Mouse (Mus musculus) midbrain, embryonic 11.5 days (tissue): ENCODE results near the gene Tph2. TPM values are rescaled to one million over a fixed set of nuclear protein-coding genes. Genes with fewer than 3 reads are reported as not detected.

ENCODE experiments used
- ATAC-seq: fragments of 200-750 bp; cut with Nextera tagmentation; 2 replicates; pipeline ENCODE4 v1.8.0; 2017; ENCODE audit warnings: moderate TSS enrichment, moderate library complexity; ENCODE audit not compliant: low FRiP score
- DNase-seq: peaks from one replicate; pipeline ENCODE4 v3.0.0; 2015; ENCODE audit warnings: low spot score; ENCODE audit errors: missing footprints
- H3K27ac ChIP-seq: fragments of 300-500 bp; sonication (generic); 2 replicates; pipeline ENCODE4 v1.5.1; 2014; ENCODE audit warnings: low read depth, low read length
- H3K27me3 ChIP-seq: fragments of 300-500 bp; sonication (generic); 2 replicates; pipeline ENCODE4 v1.6.1; 2014; ENCODE audit warnings: mild to moderate bottlenecking, low read length, moderate library complexity, mixed read lengths; ENCODE audit not compliant: control insufficient read depth, insufficient read depth
- H3K36me3 ChIP-seq: fragments of 300-500 bp; sonication (generic); 2 replicates; pipeline ENCODE4 v1.6.1; 2014; ENCODE audit warnings: mild to moderate bottlenecking, low read length, moderate library complexity, mixed read lengths; ENCODE audit not compliant: control insufficient read depth, insufficient read depth
- H3K4me1 ChIP-seq: fragments of 300-500 bp; sonication (generic); 2 replicates; pipeline ENCODE4 v1.6.1; 2014; ENCODE audit warnings: low read length; ENCODE audit not compliant: control insufficient read depth, insufficient read depth
- H3K4me2 ChIP-seq: fragments of 300-500 bp; sonication (generic); 2 replicates; pipeline ENCODE4 v1.6.1; 2014; ENCODE audit warnings: mild to moderate bottlenecking, moderate library complexity
- H3K4me3 ChIP-seq: fragments of 300-500 bp; sonication (generic); 2 replicates; pipeline ENCODE4 v1.5.1; 2014; ENCODE audit warnings: low read depth, low read length
- H3K9ac ChIP-seq: fragments of 300-500 bp; sonication (generic); 2 replicates; pipeline ENCODE4 v1.6.1; 2014; ENCODE audit warnings: low read length
- H3K9me3 ChIP-seq: fragments of 300-500 bp; sonication (generic); 2 replicates; pipeline ENCODE4 v1.6.1; 2016; ENCODE audit warnings: low read length; ENCODE audit not compliant: control insufficient read depth
- WGBS: fragments of 180-500 bp; shearing (Covaris S2); extraction: QIAGEN DNeasy Blood & Tissue Kit; methylation state at CpG from one replicate; pipeline ENCODE4 v1.1.7; 2014; 5-methylcytosine and 5-hydroxymethylcytosine counted together
- polyA plus RNA-seq: library from polyadenylated mRNA; unstranded; fragments of >200 nt; fragmentation: Nextera tagmentation; extraction: Ambion mirVana; gene quantifications from 2 replicates; pipeline ENCODE4 v1.2.1, GENCODE M21; 2014

The Tph2 gene
- polyA plus RNA-seq, 1 experiment from 2014 or later = 0.36 TPM

GRCm38 (mm10) chr10:115160289-115160688 is 24.5 kb downstream of the Tph2 start:
- Histone ChIP-seq H3K9me3 (no peaks in the 10 kb centered on the region), H3K27ac (no peak overlapping the region), H3K36me3 (no peaks in the 10 kb centered on the region), H3K27me3 (no peaks in the 10 kb centered on the region), H3K4me3 (no peak overlapping the region), H3K4me2 (no peak overlapping the region), H3K9ac (no peak overlapping the region), H3K4me1 (no peaks in the 10 kb centered on the region)
- 70% methylated on average over 5 of the region's 5 CpGs for WGBS
- DNase-seq = no peak
- ATAC-seq = no peak

- H3K4me2 ChIP-seq = no peak overlapping the region
- no peaks in the 10 kb centered on the region for H3K27me3 ChIP-seq
- H3K9ac ChIP-seq = no peak overlapping the region
- ATAC-seq (peak; percentile 54), DNase-seq (no peak)
- no peak overlapping the region for H3K27ac ChIP-seq
- no peaks in the 10 kb centered on the region for H3K4me1 ChIP-seq
- H3K36me3 ChIP-seq = no peaks in the 10 kb centered on the region
- no peaks in the 10 kb centered on the region for H3K9me3 ChIP-seq
- no peak overlapping the region for H3K4me3 ChIP-seq
- WGBS = 76% methylated on average over 5 of the region's 5 CpGs
Measured at GRCm38 (mm10) chr10:115147308-115147707, 37.5 kb downstream of the Tph2 start.

- 86% methylated on average over 8 of the region's 8 CpGs for WGBS
- H3K9ac ChIP-seq = no peak overlapping the region
- no peak overlapping the region for H3K27ac ChIP-seq
- H3K9me3 ChIP-seq = no peaks in the 10 kb centered on the region
- DNase-seq (peak; percentile 75), ATAC-seq (no peak)
- H3K4me1 ChIP-seq = no peaks in the 10 kb centered on the region
- H3K27me3 ChIP-seq = no peaks in the 10 kb centered on the region
- no peaks in the 10 kb centered on the region for H3K36me3 ChIP-seq
- no peak overlapping the region for H3K4me3 ChIP-seq
- no peak overlapping the region for H3K4me2 ChIP-seq
Measured at GRCm38 (mm10) chr10:115146257-115146898, 38.4 kb downstream of the Tph2 start.

GRCm38 (mm10) chr10:115144542-115144941 is 40.3 kb downstream of the Tph2 start:
- 26% methylated on average over 5 of the region's 5 CpGs for WGBS
- no peak overlapping the region for H3K27ac ChIP-seq
- no peaks in the 10 kb centered on the region for H3K36me3 ChIP-seq
- no peaks in the 10 kb centered on the region for H3K27me3 ChIP-seq
- H3K4me2 ChIP-seq = no peak overlapping the region
- H3K4me1 ChIP-seq = no peaks in the 10 kb centered on the region
- ATAC-seq (no peak), DNase-seq (peak; percentile 31)
- H3K9ac ChIP-seq = no peak overlapping the region
- H3K9me3 ChIP-seq = no peaks in the 10 kb centered on the region
- H3K4me3 ChIP-seq = no peak overlapping the region

GRCm38 (mm10) chr10:115143641-115144040 is 41.2 kb downstream of the Tph2 start:
- no peaks in the 10 kb centered on the region for H3K36me3 ChIP-seq
- 62% methylated on average over 6 of the region's 6 CpGs for WGBS
- no peaks in the 10 kb centered on the region for H3K27me3 ChIP-seq
- ATAC-seq (no peak), DNase-seq (peak; percentile 83)
- H3K4me1 ChIP-seq = no peaks in the 10 kb centered on the region
- no peak overlapping the region for H3K4me2 ChIP-seq
- H3K4me3 ChIP-seq = no peak overlapping the region
- no peak overlapping the region for H3K27ac ChIP-seq
- no peaks in the 10 kb centered on the region for H3K9me3 ChIP-seq
- no peak overlapping the region for H3K9ac ChIP-seq

- 82% methylated on average over 7 of the region's 7 CpGs for WGBS
- H3K27ac ChIP-seq = no peak overlapping the region
- no peak overlapping the region for H3K9ac ChIP-seq
- no peaks in the 10 kb centered on the region for H3K36me3 ChIP-seq
- H3K27me3 ChIP-seq = no peaks in the 10 kb centered on the region
- no peaks in the 10 kb centered on the region for H3K4me1 ChIP-seq
- no peak for ATAC-seq
- DNase-seq = no peak
- H3K9me3 ChIP-seq = no peaks in the 10 kb centered on the region
- H3K4me2 ChIP-seq = no peak overlapping the region
- no peak overlapping the region for H3K4me3 ChIP-seq
Measured at GRCm38 (mm10) chr10:115137016-115137415, 47.8 kb downstream of the Tph2 start.

- Histone ChIP-seq H3K4me2 (no peak overlapping the region), H3K9ac (no peak overlapping the region), H3K36me3 (no peaks in the 10 kb centered on the region), H3K4me3 (no peak overlapping the region), H3K9me3 (no peaks in the 10 kb centered on the region), H3K27ac (no peak overlapping the region), H3K4me1 (no peaks in the 10 kb centered on the region), H3K27me3 (no peaks in the 10 kb centered on the region)
- no peak for DNase-seq
- WGBS = 72% methylated on average over 1 of the region's 1 CpGs
- ATAC-seq = no peak
Measured at GRCm38 (mm10) chr10:115127907-115128306, 56.9 kb downstream of the Tph2 start.

GRCm38 (mm10) chr10:115125550-115125949 is 59.3 kb downstream of the Tph2 start:
- no peak overlapping the region for H3K27ac ChIP-seq
- no peaks in the 10 kb centered on the region for H3K36me3 ChIP-seq
- ATAC-seq = no peak
- 59% methylated on average over 5 of the region's 5 CpGs for WGBS
- DNase-seq = no peak
- no peak overlapping the region for H3K4me2 ChIP-seq
- H3K9me3 ChIP-seq = no peaks in the 10 kb centered on the region
- H3K27me3 ChIP-seq = no peaks in the 10 kb centered on the region
- H3K4me1 ChIP-seq = no peaks in the 10 kb centered on the region
- H3K4me3 ChIP-seq = no peak overlapping the region
- H3K9ac ChIP-seq = no peak overlapping the region

GRCm38 (mm10) chr10:115125027-115125426 is 59.8 kb downstream of the Tph2 start:
- Histone ChIP-seq H3K27ac (no peak overlapping the region), H3K9ac (no peak overlapping the region), H3K4me2 (no peak overlapping the region), H3K27me3 (no peaks in the 10 kb centered on the region), H3K4me3 (no peak overlapping the region), H3K9me3 (no peaks in the 10 kb centered on the region), H3K36me3 (no peaks in the 10 kb centered on the region), H3K4me1 (no peaks in the 10 kb centered on the region)
- DNase-seq (no peak), ATAC-seq (no peak)
- WGBS = 76% methylated on average over 5 of the region's 5 CpGs
